Mouse (Mus musculus) kidney, postnatal 10 days (tissue): Measurements from ENCODE around the gene Ptrhd1.
A peak's percentile ranks its signal among the peaks of the same experiment; 100 is the strongest.
"Not testable (repeated sequence)": the region's sequence is repeated elsewhere in the genome, so short reads cannot be mapped to it uniquely, and the experiment has no call there.

Experiments used
- DNase-seq: peaks from one replicate; pipeline ENCODE4 v3.0.0; 2021; ENCODE audit warnings: mixed read lengths

The Ptrhd1 gene

DNA sequence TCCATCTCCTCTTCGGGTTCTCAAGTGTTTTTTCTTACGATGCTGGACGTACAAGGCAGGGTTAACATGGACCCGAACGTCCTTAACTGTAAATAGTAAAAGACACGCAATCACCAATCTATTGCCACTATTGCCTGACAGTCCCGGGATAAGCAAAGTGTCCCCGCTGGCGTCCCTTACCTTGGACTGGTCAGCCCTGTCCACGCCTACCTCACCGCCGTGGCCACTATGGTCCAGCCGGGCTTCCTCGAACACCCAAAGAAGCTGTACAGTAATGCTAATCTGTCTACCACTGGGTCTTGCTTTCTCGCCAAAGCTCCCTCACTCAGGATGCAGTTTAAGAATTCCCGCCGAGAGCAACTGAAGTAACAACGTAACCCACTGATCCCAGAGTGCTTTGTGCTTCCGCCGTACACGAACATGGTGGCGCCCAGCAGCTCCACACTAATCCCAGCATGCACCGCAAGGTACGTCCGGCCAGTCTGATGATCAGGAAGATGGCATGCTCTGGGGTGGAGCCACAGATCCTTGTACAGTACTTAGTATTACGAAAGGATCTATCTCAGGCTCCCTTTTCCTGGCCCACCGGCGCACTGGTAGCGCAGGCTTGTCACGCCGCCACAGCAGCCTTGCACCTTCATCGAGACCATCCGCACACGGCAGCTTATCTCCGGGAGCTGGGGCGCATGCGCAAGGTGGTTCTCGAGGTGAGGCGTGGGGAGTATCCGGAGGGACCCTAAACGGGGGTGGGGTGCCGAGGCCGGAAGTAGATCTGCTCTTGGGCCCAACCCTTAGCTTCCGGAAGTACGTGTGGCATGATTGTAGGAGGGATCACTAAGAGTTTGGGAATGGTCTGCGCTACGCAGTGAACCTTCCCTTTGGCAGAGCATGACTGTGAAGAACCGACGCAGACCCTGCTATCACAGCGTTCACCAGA lies at the start of gene Ptrhd1, which contains the start of gene Cenpo:
Gene Ptrhd1 (plus strand): TSS at position 456 of the 937 bp plus-strand sequence.
Gene Cenpo (minus strand): TSS at position 723 of the 937 bp plus-strand sequence.
- peak; percentile 96 for DNase-seq

DNA sequence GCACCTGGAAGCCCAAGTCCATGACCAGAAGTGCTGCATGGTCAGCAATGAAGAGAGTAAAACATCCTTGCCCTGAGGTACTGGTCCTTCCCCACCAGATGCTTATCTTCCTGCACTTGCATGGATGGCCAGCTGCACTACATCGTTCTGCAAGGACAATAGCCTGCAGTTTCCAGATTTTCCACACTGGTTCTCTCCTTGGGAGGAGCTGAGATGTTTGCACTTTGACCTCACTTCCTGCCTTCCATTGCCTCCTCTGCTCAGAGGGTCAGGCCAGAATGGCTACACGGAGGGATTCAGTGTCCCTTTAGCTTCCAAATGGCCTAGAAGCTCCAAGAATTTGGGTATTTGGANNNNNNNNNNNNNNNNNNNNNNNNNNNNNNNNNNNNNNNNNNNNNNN lies 49.2 kb upstream of the Ptrhd1 start:
- peak; percentile 45 for DNase-seq

DNA sequence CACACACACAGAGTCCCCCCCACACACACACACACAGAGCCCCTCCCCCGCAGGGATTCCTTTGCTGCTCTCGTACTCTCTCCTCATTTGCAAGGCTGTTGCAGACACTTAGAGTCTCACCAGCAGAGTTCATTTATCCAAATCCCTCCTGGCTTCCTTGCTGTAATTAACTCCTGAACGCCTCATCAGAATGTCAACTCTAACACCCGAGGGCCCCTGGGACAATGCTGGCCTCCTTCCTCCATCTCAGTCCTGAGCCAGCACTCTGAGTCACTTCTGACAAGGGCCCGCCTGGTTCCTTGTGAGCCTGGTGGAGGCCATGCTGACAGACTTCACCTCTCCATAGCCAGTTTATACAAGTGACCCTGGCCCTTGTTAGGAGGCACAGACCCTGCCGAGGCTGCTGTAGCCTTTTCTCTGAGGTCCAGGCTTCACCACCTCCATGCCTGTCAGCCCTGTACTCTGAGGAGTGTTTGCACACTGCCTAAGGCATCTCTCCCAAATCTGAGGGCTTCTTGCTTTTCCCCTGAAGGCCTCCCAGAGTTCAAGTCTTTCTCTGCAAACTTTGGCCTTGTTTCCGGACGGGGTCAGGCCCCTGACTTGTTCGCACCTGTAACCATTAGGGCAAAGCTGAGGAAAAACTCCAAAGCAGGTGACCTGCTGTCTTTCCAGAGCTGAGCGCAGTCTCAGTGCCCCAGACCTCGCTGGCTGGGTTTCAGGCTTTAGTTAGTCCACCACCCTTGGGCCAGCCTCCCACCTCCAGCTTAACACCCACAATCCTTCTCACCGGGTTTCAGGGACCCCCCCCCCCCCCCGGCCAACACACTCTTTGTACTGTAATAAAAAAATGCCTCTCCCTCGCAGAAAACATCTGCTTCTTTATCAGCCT lies 45.4 kb upstream of the Ptrhd1 start:
- DNase-seq: peak; percentile 78

DNA sequence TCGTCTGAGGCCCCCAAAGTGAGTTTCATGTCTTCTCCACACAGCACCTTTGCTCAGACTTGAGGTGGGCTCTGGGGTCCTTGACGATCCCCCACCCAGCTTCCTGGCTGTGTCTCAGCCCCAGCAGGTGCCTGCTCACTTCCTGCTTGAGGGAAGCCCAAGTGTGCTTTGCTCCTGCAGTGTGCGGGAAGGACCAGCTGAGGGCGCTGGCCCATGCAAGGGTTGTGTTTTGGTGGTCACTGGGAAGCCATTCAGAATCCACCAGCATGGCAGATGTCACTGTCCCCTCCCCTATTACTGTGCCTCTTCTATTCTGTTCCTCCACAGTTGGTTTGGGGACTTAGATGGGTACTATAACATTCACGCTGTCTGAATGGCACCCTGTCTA lies 44.8 kb upstream of the Ptrhd1 start:
- peak; percentile 39 for DNase-seq

DNA sequence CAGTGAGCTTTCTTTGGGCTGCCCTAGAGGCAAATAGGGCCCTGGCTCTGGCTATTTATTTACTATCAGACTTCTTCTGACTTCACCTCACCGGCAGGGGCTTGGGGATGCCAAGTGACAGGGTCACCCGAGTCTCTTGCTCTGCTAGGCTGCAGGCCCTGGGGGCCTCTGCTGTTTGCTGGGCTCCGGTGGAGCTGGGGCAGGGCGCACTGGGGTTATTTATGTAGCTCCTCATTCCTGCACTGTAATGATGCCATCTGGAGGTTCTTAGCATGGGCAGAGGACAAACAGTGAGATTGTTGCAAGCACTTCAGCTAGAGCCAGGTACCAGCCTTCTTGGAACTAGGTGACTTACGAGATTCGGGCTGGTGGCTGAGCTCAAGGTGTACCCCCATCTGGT lies 41.3 kb upstream of the Ptrhd1 start:
- peak; percentile 42 for DNase-seq

DNA sequence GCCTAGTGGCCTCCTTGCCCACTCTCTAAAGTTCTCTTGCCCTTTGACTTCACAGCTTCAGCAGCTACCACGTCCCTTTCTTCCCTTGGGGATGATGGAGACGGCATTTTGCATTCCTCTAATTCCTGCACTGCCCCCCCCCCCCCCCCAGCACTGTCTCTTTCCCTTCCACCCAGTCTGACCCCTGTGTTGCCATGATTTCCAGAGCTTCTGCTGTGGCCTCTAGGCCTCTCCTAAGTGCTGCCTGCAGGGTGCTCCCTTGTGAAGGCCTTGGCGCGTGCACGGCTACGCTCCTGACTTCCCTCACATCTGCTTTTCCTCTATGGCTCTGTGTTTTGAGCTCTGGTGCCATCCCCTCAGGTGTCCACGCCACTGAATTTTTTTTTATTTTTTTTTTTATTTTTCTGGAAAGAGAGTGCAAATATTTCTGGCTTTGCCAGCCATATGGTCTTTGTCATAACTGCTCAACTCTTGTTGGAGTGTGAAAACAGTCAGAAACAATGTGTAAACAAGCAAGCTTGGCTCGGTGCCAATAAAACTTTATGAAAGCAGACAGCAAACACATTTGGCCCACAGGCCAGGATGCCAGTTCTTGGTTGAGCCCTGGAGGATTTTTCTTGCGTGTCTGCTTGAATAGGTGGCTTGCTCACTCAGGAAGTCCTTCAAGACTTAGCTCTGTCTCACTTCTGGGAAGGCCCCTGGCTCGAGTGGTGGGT lies 40.6 kb upstream of the Ptrhd1 start:
- peak; percentile 60 for DNase-seq

DNA sequence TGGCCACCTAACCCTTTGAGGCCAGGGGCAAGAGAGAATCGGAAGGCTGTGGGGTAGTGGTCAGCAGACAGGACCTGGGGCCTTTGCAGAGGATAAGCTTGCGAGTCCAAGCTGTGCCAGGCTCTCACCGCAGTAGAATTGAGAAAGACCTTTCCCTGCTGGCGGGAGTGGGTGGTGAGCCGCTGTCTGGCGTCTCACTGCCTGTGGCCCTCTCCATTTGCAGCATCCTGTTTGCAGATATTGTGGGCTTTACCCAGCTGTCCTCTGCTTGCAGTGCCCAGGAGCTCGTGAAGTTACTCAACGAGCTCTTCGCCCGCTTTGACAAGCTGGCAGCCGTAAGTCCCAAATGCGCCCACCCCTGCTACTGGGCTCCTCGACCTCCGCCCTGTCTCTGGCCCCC lies 39.2 kb upstream of the Ptrhd1 start:
- DNase-seq: no peak

DNA sequence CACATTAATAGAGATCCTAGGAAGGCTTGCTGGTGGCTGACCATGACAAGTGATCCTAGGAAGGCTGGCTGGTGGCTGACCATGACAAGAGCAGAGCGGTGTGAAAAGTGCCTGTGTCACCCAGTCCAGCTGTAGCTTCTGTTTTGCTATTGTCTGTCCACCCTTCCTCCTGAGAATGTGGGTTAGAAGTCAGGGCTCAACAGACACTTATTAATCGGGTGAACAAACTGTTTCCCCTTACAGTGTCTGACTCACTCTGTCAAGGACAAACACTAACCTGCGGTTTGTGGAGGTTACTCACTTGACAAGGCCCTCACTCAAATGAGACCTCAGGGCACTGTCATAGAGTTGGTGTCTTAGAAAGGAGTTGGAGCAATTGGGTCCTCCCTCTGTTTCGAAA lies 35.1 kb upstream of the Ptrhd1 start:
- no peak for DNase-seq

DNA sequence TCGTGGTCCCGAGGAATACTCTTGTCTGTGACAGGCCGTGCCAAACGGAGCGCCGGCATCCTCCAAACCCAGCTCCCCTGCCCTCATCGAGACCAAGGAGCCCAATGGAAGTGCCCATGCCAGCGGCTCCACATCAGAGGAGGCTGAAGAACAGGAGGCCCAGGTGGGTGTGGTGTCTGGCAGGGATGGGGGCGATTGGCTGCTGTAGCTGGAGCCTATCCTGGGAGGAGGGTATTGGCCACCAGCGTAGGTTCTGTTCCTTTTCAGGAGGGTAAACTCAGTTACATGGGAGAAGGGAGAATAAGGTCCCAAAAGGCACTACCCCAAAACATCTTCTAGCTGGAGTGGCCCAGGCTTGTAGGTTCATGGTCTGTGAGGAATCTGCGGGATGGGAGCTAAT lies 34.6 kb upstream of the Ptrhd1 start:
- no peak for DNase-seq

DNA sequence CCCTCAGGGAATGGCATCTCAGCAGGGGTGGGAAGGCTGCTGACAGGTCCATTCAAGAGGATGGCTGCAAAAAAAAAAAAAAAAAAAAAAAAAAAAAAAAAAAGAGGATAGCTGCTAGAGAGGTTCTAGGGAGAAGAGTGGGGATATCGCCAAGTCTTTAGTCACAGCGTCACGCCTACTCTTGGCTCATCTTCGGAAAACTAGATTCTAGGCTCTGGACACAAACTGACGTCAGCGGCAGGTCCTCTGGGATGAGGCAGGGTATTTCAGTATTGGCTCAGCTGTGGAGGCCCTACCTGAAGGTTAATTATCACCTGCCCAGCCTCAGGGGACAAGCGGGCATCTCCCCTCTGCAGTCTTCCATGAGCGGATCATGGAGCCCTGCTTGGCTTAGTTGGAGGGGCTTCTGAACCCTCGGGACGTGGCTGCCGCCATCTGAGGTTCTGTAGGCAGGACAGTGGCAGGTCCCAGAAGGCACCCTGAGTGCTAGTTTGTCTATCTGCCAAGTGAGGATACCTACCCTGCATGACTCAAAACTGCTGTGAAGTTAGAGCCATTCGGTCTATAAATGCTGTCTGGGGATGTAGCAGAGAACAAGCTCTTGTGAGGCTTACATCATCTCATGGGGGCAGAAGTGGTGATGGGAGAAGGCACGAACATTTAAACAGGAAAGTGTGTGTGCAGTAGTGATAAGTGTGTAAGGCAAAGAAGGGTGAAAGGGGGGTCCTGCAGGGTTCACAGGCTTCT lies 32.2 kb upstream of the Ptrhd1 start:
- DNase-seq: no peak

DNA sequence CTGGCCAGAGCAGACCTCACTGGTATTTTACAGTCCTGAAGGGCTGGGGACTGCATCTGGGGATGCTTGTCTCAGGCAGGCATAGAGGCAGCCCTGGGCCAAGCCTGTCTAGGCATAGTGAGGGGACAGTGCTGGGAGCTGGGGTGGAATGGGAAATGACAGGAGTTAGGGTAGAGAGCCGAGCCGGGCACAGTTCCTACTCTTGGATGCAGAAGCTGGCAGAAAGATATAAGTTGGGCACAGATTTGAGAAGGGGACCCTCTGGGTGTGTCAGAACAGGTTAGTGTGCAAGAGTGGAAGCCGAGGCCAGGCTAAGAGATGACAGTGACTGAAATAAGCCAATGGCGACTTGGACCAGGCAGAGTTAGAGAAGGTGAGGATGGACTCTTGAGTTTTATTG lies 31.6 kb upstream of the Ptrhd1 start:
- DNase-seq: no peak

DNA sequence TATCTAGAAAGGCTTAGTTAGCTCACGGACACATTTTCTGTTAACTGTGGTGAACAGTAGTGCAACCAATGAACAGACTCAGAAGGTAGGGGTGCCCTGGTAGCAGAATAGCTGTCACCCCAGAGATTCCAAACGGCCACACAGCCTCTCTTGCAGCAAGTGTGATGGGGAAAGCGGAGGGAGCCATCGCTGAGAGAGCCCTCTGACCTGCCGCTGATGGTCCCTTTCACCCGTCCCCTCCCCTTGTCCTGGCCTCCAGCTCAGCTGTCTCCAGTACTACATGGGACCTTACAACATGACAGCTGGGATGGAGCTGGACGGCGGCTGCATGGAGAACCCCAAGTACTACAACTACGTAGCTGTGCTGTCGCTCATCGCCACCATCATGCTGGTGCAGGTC lies 27.7 kb upstream of the Ptrhd1 start:
- DNase-seq: no peak

DNA sequence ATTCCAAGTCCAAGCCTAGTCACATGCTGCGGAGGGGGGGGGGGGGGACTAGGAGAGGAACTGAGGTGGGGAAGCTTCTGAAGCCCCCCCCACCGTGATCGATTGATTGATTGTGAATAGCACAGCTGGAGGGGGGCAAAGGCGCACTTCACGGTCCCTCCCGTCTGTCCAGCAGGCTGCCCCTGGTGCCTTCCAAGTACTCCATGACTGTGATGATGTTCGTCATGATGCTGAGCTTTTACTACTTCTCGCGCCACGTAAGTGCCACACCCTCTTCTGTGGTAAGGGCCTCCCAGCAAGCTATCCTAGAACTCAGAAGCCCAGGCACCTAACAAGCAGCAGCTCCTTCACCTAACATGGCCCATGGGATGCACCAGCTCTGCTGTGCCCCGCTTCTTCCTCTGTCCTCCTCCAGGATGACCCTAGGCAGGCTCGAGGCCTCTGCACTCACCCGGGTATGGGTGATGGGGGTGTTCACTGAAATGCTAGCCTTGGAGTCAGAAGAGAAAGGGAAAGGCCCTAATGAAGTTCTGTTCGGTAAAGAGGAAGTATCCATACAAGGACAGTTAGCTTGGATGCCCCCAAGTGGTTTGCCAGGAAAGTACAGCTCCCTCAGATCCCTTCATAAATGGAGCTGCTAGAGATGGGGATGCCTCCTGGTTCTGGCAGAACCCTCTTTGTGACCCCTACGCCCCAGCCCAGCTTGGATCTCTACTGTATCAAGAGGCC lies 25.3 kb upstream of the Ptrhd1 start:
- peak; percentile 81 for DNase-seq

DNA sequence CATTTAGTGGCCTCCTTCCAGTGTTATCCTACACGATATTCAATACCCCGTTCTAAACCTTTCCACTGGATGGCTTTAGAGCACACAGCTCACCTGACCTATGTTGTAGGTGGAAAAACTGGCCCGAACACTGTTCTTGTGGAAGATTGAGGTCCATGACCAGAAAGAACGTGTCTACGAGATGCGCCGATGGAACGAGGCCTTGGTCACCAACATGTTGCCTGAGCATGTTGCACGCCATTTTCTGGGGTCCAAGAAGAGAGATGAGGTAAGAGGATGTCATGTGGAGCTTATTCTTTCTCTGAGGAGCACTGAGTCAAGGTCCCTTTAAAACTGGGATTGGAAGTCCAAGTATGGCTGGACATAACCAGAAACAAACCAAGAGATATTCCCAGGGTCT lies 24.6 kb upstream of the Ptrhd1 start:
- no peak for DNase-seq

DNA sequence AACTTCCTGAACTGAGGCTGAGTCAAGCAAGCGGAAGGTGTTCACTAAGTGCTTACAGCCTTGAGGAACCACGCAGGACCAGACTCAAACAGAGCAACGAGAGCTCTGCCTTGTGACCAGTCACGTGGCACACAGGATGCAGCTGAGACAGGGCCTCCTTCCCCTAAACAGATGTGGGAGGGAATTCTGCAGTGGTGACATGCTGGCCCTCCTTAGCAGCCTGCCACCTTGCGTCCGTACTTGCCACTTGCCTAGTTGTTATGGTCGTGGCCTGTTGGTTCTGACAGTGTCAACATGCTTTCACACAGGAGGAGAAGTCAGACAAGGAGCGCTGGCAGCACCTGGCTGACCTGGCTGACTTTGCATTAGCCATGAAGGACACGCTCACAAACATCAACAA lies 22.7 kb upstream of the Ptrhd1 start:
- peak; percentile 31 for DNase-seq

DNA sequence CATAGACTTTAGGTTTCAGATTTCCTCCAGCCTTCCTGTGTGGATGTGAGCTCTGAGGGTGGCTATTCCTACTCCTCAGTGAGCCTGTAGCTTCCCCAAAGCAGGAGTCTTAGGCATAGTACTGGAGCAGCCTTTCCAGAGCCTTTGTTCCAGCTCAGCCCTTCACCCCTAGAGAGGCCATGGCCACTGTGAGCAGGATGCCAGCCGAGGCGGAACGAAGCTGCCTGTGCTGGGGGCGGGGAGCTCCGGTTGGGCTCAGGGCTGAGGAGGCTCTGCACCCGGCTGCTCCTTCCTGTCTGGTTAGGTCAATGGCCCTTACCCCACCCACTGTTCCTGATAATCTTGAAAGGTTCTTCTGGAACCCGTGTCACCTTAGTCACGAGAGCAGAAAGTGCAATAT lies 20.9 kb upstream of the Ptrhd1 start:
- peak; percentile 65 for DNase-seq

DNA sequence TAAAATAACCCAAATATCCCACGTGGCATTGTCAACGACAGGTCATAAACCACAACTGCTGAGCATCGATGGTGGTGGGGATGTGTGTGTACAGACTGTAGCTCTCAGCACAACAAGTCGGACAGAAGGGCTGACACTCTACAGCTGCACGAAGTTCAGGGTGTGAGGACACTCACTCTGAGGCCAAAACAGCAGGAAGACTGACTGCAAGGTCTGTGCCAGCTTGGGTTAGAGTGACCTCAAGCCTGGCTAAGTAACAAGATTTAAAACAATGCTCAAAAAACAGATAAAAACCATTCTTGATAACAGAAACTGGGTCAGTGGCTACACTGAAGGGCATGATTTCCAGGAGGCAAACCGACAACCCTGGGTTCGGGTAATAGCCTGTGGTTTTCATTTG lies 3.7 kb upstream of the Ptrhd1 start:
- DNase-seq: no peak

DNA sequence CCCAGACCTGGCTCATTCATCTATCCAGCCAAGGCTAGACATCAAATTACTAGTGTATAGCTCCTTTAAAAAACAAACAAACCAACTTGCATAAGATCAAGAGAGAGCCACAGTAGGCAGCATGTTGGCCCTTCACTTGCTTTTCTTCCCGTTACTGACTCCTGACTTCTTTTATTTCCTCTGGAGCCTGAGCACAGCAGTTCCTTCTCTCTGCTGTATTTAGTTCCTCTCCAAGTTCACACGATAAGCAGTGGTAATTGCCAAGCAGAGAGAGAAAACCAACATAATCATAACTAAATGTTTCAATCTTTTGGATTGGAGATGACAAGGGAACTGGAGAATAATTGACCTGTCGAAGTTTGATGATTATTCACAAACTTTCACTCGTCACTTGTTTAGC lies 1.1 kb upstream of the Ptrhd1 start:
- no peak for DNase-seq

DNA sequence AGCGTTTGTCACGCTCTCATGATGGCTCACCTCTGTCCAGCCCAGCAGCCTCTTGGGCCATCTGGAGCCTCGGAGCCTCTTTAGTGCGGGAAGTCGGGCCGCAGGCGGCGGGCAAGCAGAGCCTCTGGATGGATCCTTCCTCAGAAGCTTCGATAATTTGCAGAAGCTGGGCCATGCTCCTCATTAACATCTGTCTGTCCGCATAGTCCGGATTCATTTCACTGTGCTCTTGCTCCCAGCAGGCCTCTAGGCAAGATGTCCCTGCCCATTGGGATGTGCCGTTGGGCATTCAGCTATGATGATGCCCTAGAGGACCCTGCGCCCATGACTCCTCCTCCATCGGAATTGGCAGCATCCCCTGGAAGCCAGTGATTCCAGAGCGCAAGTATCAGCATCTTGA lies 3.7 kb downstream of the Ptrhd1 start:
- no peak for DNase-seq

DNA sequence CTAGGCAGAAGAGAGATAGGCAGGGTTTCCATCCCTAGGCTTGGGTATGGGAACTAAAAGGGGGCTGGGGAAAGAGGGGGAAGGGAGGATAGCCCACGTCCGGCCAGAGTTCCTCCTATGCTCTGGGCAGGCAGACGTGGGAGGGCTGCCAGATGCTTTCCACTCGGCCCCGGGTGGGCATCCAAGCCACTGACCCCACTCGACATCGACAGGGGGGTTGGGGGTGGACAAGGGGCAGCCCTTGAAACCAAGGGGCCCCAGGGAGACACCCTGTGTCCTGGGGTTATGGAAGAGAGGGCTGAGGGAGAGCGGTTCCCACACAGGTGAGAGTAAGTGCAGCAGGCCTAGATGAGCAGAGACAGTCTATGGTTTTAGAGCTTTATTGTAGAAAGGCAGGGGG lies 6.5 kb downstream of the Ptrhd1 start:
- not testable (repeated sequence) for DNase-seq

DNA sequence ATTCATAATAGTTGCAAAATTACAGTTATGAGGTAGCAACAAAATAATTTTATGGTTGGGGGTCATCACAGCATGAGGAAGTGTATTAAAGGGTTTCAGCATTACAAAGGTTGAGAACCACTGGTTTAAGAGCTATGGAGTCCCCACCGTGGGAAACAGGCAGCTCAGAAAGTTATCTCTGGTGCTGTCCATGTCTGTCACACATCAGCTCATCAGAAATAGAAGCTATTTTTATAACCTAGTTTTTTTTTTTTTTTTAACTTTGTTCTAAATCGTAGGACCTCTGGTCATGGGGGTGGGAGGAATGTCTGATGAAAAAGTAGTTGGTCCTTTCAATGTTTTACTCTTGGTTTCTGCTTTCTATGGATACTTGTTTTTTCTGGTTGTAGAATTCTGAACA lies 10.0 kb downstream of the Ptrhd1 start:
- DNase-seq: no peak

DNA sequence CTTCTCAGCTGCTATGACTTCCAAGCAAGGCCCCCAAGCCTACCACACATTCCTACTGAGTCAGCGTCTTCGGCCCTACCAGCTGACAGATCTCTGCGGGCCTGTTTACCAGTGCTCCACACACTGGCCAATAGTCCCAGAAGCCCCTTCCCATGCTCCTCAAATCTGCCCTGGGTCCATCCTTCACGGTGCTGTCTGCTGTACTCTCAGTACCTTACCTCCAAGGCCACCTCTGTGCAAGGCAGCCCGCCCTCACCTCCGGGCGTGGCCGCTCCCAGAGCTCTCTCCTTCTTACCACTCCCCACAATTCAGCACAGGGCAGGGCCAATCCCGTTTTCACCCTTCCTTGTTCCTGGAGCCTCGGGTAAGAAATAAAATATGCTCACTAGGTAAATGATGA lies 11.9 kb downstream of the Ptrhd1 start:
- no peak for DNase-seq
